Mouse (Mus musculus) intestine, embryonic 15.5 days (tissue): ENCODE results near the gene Cdca3. TPM values are rescaled to one million over a fixed set of nuclear protein-coding genes. Genes with fewer than 3 reads are reported as not detected.
A peak's percentile ranks its signal among the peaks of the same experiment; 100 is the strongest.
"Not testable (repeated sequence)": the region's sequence is repeated elsewhere in the genome, so short reads cannot be mapped to it uniquely, and the experiment has no call there.

ENCODE experiments used
- ATAC-seq: fragments of 200-750 bp; cut with Nextera tagmentation; 2 replicates; pipeline ENCODE4 v1.8.0; 2017; ENCODE audit warnings: moderate TSS enrichment, moderate library complexity
- H3K27ac ChIP-seq: fragments of 300-500 bp; sonication (generic); 2 replicates; pipeline ENCODE4 v1.5.1; 2015; ENCODE audit warnings: mild to moderate bottlenecking, inconsistent platforms
- H3K27me3 ChIP-seq: fragments of 300-500 bp; sonication (generic); replicated peaks from 2 replicates; pipeline ENCODE4 v1.6.1; 2015; ENCODE audit warnings: inconsistent platforms
- H3K36me3 ChIP-seq: fragments of 300-500 bp; sonication (generic); 2 replicates; pipeline ENCODE4 v1.6.1; 2015; ENCODE audit warnings: inconsistent platforms
- H3K4me1 ChIP-seq: fragments of 300-500 bp; sonication (generic); replicated peaks from 2 replicates; pipeline ENCODE4 v1.6.1; 2015; ENCODE audit warnings: inconsistent platforms
- H3K4me2 ChIP-seq: fragments of 300-500 bp; sonication (generic); replicated peaks from 2 replicates; pipeline ENCODE4 v1.6.1; 2015; ENCODE audit warnings: mild to moderate bottlenecking, inconsistent platforms
- H3K4me3 ChIP-seq: fragments of 300-500 bp; sonication (generic); replicated peaks from 2 replicates; pipeline ENCODE4 v1.5.1; 2015; ENCODE audit warnings: inconsistent platforms
- H3K9ac ChIP-seq: fragments of 300-500 bp; sonication (generic); 2 replicates; pipeline ENCODE4 v1.6.1; 2015; ENCODE audit warnings: inconsistent platforms
- H3K9me3 ChIP-seq: fragments of 300-500 bp; sonication (generic); 2 replicates; pipeline ENCODE4 v1.6.1; 2016; ENCODE audit warnings: inconsistent platforms
- WGBS: fragments of 180-500 bp; shearing (Covaris S2); methylation state at CpG from one replicate; pipeline ENCODE4 v1.1.7; 2015; 5-methylcytosine and 5-hydroxymethylcytosine counted together
- polyA plus RNA-seq: library from polyadenylated mRNA; unstranded; fragments of >200 nt; fragmentation: Nextera tagmentation; extraction: Ambion mirVana; gene quantifications from 2 replicates; pipeline ENCODE4 v1.2.1, GENCODE M21; 2015

Cdca3 gene
- polyA plus RNA-seq: 166 and 177 TPM in 2 replicates

DNA sequence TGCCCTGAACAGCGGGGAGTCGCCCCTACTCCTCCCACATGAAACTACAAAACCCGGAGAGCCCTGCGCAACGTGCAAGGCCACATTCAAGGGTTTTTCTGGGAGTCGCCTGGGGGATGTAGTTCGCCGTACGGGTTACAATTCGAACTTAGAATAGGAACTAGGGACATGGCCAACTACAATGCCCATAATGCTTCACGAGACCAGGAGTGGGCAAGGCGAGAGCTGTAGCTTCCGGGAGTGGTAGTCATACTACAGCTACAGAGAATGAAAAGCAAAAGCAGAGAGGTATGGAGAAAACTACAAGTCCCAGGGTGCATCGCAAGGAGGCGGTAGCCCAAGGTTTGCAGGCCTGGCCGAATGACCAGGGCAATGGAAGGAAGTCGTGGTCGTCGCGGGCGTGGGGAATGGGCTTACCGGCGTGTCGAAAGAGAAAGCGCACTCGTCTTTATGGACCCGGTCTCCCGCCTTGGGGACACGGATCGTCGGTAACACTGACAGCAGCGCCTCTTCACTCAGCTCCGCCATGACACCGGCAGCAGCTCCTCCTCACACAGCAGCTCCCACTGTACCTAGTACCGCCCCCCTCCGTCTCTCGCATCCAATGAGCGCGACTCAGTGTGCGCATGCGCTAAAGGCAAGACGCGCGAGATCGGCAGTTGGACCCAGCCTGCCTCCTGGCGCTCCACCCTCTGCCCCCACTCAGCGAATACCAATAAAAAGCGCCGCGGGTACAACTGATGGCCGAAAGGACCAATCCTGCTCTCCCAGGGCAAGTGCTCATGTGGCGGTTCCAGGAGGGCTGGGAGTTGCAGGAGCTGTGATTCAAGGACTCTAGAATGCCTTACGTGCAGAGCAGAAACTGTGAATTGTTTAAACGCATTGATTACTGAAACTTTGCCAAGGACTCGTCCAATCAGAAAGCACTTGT, at the start of gene Cdca3, which contains the start of gene Usp5:
Gene Cdca3 (plus strand): TSS at position 680 of the 931 bp plus-strand sequence.
Gene Usp5 (minus strand): TSS at position 617 of the 931 bp plus-strand sequence.
- no peaks in the 10 kb centered on the region for H3K9me3 ChIP-seq
- H3K4me1 ChIP-seq: peaks cover 16% of the 10 kb centered on the region
- peak within 1 kb of the TSS; percentile 90 for H3K4me2 ChIP-seq
- peak within 1 kb of the TSS; percentile 54 for H3K4me3 ChIP-seq
- peak within 1 kb of the TSS; percentile 70 for H3K9ac ChIP-seq
- ATAC-seq: peak; percentile 94
- peaks cover 25% of the 10 kb centered on the region for H3K36me3 ChIP-seq
- under 1% methylated on average over 55 of the region's 55 CpGs for WGBS
- peak within 1 kb of the TSS; percentile 94 for H3K27ac ChIP-seq
- no peaks in the 10 kb centered on the region for H3K27me3 ChIP-seq

- Histone ChIP-seq H3K4me2 (peak overlapping the region; percentile 76), H3K27ac (no peak overlapping the region), H3K9me3 (no peaks in the 10 kb centered on the region), H3K4me1 (peaks cover 9% of the 10 kb centered on the region), H3K4me3 (peak overlapping the region; percentile 33), H3K27me3 (peaks cover 9% of the 10 kb centered on the region), H3K36me3 (no peaks in the 10 kb centered on the region), H3K9ac (peak overlapping the region; percentile 28)
- no peak for ATAC-seq
- 6% methylated on average over 10 of the region's 10 CpGs for WGBS
Observed at GRCm38 (mm10) chr6:124779984-124780416, 49.3 kb upstream of the Cdca3 start.

DNA sequence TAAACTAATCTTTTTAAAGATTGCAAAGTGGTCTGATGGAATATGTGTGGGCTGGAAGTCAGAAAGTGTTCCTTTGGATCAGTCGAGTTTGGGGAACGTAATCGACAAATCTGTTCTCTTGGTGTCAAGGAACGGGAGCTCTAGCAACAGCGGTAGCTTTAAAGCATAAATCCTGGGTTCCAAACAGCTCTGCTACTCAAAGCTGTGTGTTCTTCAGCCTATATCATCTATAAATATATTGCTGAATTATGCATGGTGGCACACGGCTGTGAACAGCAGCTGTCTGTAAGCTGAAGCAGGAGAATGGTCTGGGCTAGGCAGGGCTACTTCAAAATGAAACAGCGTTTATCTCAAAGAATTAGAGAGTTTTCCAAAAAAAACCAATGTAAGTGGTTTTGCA, 48.4 kb upstream of the Cdca3 start:
- Histone ChIP-seq H3K4me3 (no peak overlapping the region), H3K4me1 (peaks cover 9% of the 10 kb centered on the region), H3K36me3 (no peaks in the 10 kb centered on the region), H3K9ac (no peak overlapping the region), H3K27me3 (peaks cover 9% of the 10 kb centered on the region), H3K9me3 (no peaks in the 10 kb centered on the region), H3K4me2 (no peak overlapping the region), H3K27ac (no peak overlapping the region)
- no peak for ATAC-seq
- WGBS: 83% methylated on average over 7 of the region's 7 CpGs

GRCm38 (mm10) chr6:124782436-124782835, 46.9 kb upstream of the Cdca3 start:
- 19% methylated on average over 6 of the region's 6 CpGs for WGBS
- H3K4me1 ChIP-seq: peaks cover 9% of the 10 kb centered on the region
- peak; percentile 49 for ATAC-seq
- H3K9ac ChIP-seq: 0 out of 2 replicates have a peak overlapping the region, but pooled peaks have one; percentile 23
- H3K27me3 ChIP-seq: peaks cover 9% of the 10 kb centered on the region
- no peaks in the 10 kb centered on the region for H3K36me3 ChIP-seq
- peak overlapping the region; percentile 48 for H3K4me2 ChIP-seq
- H3K27ac ChIP-seq: no peak overlapping the region
- peak overlapping the region; percentile 17; the same call in 1 of the 2 replicates for H3K4me3 ChIP-seq
- H3K9me3 ChIP-seq: no peaks in the 10 kb centered on the region

- Histone ChIP-seq H3K4me1 (no peaks in the 10 kb centered on the region; the same call in 1 of the 2 replicates), H3K4me3 (no peak overlapping the region), H3K36me3 (no peaks in the 10 kb centered on the region), H3K27me3 (no peaks in the 10 kb centered on the region), H3K9ac (no peak overlapping the region), H3K4me2 (no peak overlapping the region), H3K9me3 (no peaks in the 10 kb centered on the region), H3K27ac (no peak overlapping the region)
- 54% methylated on average over 8 of the region's 8 CpGs for WGBS
- ATAC-seq: no peak
Observed at GRCm38 (mm10) chr6:124786756-124787420, 42.5 kb upstream of the Cdca3 start.

DNA sequence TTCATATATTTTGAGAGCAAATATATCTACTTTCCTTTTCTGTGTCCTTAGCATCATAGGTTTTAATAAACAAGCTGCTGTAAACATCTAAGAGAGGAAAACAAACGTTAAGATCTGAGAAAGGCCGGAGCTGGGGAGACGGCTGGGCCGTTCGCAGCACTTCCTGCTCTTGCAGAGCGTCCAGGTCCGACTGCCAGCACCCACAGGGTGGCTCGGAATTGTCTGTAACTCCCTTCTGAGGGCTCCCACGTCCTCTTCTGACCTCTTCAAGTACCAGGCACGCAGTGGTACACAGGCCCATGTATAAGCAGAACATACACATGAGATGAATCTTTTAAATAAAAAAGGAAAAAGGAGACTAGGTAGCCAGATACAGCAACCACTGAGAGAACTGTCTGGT, 41.6 kb upstream of the Cdca3 start:
- Histone ChIP-seq H3K9ac (no peak overlapping the region), H3K9me3 (no peaks in the 10 kb centered on the region), H3K4me3 (no peak overlapping the region), H3K27ac (no peak overlapping the region), H3K4me2 (no peak overlapping the region), H3K36me3 (no peaks in the 10 kb centered on the region), H3K4me1 (no peaks in the 10 kb centered on the region), H3K27me3 (no peaks in the 10 kb centered on the region)
- ATAC-seq: no peak
- 68% methylated on average over 10 of the region's 10 CpGs for WGBS

DNA sequence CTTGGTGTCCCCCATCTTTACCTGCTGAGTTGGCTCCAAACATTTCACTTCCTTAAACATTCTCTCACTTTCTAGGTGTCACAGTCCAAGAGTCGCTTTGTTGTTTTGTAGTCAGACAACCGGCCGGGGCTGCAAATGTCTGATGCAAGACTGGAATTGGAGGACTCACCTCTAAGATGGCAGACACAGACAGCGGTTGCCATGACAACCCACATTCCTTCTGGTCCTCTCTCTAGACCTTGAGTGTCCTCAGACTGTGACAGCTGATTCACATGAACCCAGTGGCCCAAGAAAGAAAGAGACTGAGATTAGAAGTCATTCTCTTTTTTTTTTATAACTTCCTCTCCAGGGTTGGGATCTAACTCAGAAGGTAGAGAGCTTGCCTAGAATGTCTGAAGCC, 39.8 kb upstream of the Cdca3 start:
- no peak overlapping the region for H3K4me3 ChIP-seq
- no peaks in the 10 kb centered on the region for H3K36me3 ChIP-seq
- H3K27me3 ChIP-seq: no peaks in the 10 kb centered on the region
- H3K27ac ChIP-seq: no peak overlapping the region
- 80% methylated on average over 4 of the region's 4 CpGs for WGBS
- H3K9ac ChIP-seq: no peak overlapping the region
- no peak overlapping the region for H3K4me2 ChIP-seq
- no peak for ATAC-seq
- H3K9me3 ChIP-seq: no peaks in the 10 kb centered on the region
- no peaks in the 10 kb centered on the region for H3K4me1 ChIP-seq

DNA sequence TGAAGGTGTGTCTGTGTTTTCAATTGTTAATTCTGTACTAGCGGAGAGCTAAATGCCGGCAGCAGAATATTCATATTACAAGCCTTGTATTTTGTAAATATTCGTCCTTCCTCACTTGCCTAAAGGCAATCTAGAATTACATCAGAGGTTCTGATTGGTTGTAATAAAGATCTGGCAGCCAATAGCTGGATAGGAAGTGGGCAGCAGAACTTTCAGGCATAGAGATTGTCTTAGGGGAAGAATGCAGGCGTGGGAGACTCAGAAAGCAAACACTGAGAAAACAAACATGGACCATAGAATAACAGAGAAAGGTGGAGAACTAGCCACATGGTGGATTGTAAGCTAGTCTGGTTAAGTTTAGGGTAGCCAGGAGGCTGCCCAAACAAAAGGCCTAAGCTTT, 39.2 kb upstream of the Cdca3 start:
- no peaks in the 10 kb centered on the region for H3K4me1 ChIP-seq
- no peaks in the 10 kb centered on the region for H3K36me3 ChIP-seq
- H3K9ac ChIP-seq: no peak overlapping the region
- H3K27ac ChIP-seq: no peak overlapping the region
- H3K4me3 ChIP-seq: no peak overlapping the region
- H3K9me3 ChIP-seq: no peaks in the 10 kb centered on the region
- no peaks in the 10 kb centered on the region for H3K27me3 ChIP-seq
- no peak for ATAC-seq
- no peak overlapping the region for H3K4me2 ChIP-seq
- 62% methylated on average over 4 of the region's 4 CpGs for WGBS

DNA sequence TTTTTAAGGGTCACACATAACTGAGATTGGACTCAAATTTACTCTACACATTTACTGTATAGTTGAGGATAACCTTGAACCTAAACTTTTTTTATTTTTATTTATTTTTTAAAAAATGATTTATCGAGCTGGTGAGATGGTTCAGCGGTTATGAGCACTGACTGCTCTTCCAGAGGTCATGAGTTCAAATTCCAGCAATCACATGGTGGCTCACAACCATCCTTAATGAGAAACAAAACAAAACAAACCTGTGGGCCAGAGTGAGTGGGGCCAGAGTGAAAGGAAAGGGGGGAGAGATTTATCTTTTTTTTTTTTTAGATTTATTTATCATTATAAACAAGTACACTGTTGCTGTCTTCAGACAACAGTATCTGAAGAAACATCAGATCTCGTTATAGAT, 37.4 kb upstream of the Cdca3 start:
- Histone ChIP-seq H3K27me3 (no peaks in the 10 kb centered on the region), H3K9ac (no peak overlapping the region), H3K4me2 (no peak overlapping the region), H3K36me3 (no peaks in the 10 kb centered on the region), H3K9me3 (no peaks in the 10 kb centered on the region), H3K27ac (no peak overlapping the region), H3K4me3 (no peak overlapping the region), H3K4me1 (no peaks in the 10 kb centered on the region)
- no peak for ATAC-seq
- 79% methylated on average over 3 of the region's 3 CpGs for WGBS

GRCm38 (mm10) chr6:124795781-124796180, 33.6 kb upstream of the Cdca3 start:
- H3K36me3 ChIP-seq: no peaks in the 10 kb centered on the region
- no peak overlapping the region for H3K9ac ChIP-seq
- H3K4me1 ChIP-seq: no peaks in the 10 kb centered on the region
- H3K9me3 ChIP-seq: no peaks in the 10 kb centered on the region
- H3K4me2 ChIP-seq: no peak overlapping the region
- H3K4me3 ChIP-seq: no peak overlapping the region
- no peak overlapping the region for H3K27ac ChIP-seq
- no peaks in the 10 kb centered on the region for H3K27me3 ChIP-seq
- ATAC-seq: no peak
- WGBS: 81% methylated on average over 4 of the region's 4 CpGs

DNA sequence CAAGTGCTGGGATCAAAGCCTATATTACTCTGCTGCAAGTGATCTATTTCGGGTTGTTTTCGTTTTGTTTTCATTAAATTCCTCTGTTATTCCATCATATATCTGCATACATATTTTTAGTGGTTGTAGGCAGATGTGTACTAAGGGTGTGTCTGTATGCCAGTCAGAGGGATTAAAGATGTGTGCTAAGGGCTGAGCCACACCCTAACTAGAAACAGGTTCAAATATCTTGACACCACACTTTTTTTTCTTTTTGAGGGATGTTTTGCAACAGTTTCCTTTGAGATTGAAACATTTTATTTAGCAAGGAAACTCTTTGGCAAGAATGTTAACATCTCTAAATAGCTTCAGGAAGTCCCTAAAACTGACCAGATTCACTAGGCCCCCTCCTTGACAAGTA, 33.1 kb upstream of the Cdca3 start:
- 75% methylated on average over 2 of the region's 2 CpGs for WGBS
- H3K9ac ChIP-seq: no peak overlapping the region
- H3K27me3 ChIP-seq: no peaks in the 10 kb centered on the region
- H3K9me3 ChIP-seq: no peaks in the 10 kb centered on the region
- no peaks in the 10 kb centered on the region for H3K4me1 ChIP-seq
- no peak overlapping the region for H3K4me3 ChIP-seq
- no peak overlapping the region for H3K4me2 ChIP-seq
- H3K27ac ChIP-seq: no peak overlapping the region
- ATAC-seq: peak; percentile 66; the same call in 1 of the 2 replicates
- H3K36me3 ChIP-seq: no peaks in the 10 kb centered on the region

- not testable (repeated sequence) for H3K9me3 ChIP-seq, H3K9ac ChIP-seq, H3K36me3 ChIP-seq, H3K4me1 ChIP-seq, H3K27me3 ChIP-seq, H3K4me3 ChIP-seq
- Histone ChIP-seq H3K4me2 (peak overlapping the region; percentile 40), H3K27ac (0 out of 2 replicates have a peak overlapping the region, but pooled peaks have one; percentile 40)
- 0 out of 2 replicates have a peak, but pooled peaks have one; percentile 13 for ATAC-seq
- 15% methylated on average over 6 of the region's 9 CpGs for WGBS
Observed at GRCm38 (mm10) chr6:124802400-124802799, 26.9 kb upstream of the Cdca3 start.
